Mouse (Mus musculus) Patski (cell line): Measurements from ENCODE around the gene Pik3ap1. TPM values are rescaled to one million over a fixed set of nuclear protein-coding genes. Genes with fewer than 3 reads are reported as not detected.

ENCODE experiments used
- ATAC-seq: fragments of 100-300 bp; one replicate; pipeline ENCODE4 v1.8.0; 2021
- CTCF ChIA-PET: fragments of 350-600 bp; sonication (Branson Sonifier 250); formaldehyde crosslinking; loops from one replicate; lab custom pipeline; 2022; ENCODE audit warnings: inconsistent platforms; lab: Charles Lee
- POLR2A ChIA-PET: fragments of 350-600 bp; sonication (Branson Sonifier 250); formaldehyde crosslinking; loops from one replicate; lab custom pipeline; 2022; ENCODE audit warnings: antibody characterized with exemption, inconsistent platforms; lab: Charles Lee
- DNase-seq: peaks from one replicate; pipeline ENCODE4 v3.0.0-alpha.2; 2011; ENCODE audit warnings: low read depth, low spot score
- H3K27me3 ChIP-seq: fragments of 371-371 bp; one replicate; pipeline ENCODE4 v1.5.1; 2021
- CTCF ChIP-seq: fragments of 100-300 bp; IDR thresholded peaks from one replicate; pipeline ENCODE4 v1.5.1; 2021
- in situ Hi-C: fragments of 300-500 bp; cut with MboI; formaldehyde crosslinking; loops from 3 replicates; pipeline ENCODE4 v1.11.1; 2018; ENCODE audit warnings: low pct_unique_long_range_greater_than_20kb, mixed read lengths
- polyA plus RNA-seq: library from polyadenylated mRNA; unstranded; gene quantifications from one replicate; pipeline ENCODE4 v1.2.3, GENCODE M21; 2021

Gene Pik3ap1
- polyA plus RNA-seq, 1 experiment from 2014 or later = 0.19 TPM

GRCm38 (mm10) chr19:41369557-41370460 is 15.1 kb downstream of the Pik3ap1 start:
- no peaks in the 10 kb centered on the region for H3K27me3 ChIP-seq
- in situ Hi-C loops = no loop called here
- no peak for TF ChIP-seq CTCF
- POLR2A ChIA-PET = no interaction called here
- DNase-seq = no peak
- ATAC-seq = no peak
- CTCF ChIA-PET = interaction anchor here (1.5 kb wide), 1 partner anchor 12 kb away, joined by 3 read pairs; no protein-coding TSS in a partner anchor

DNA sequence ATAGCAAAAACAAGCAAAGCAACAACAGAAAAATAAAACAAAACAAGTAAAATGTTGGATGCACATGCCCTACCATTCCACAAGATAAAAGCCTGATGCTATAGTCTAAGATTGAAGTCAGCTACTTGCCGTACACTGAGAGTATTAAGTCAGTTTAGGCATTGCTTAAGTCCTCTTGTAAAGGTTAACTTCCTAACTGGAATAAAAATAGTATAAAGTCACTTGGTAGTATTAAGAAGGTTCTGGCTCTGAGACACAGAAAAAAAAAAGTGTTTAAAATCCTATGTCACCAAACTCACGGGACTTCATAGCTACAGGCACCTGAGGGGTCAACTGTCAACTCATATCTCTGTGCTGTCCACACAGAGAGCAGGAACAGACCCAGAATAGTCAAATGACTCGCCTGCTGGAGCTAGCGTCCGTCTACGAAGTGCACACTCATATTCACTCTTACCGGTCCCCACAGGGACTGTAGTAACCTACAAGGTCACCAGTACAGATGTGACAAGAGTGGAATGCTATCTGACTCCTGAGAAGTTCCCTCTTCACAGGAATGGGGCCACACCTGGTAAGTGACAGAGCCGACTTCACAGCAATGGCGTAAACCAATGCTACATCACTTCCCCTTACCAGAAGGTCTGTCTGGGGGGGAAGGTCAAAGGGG is 17.9 kb downstream of the Pik3ap1 start:
- TF ChIP-seq CTCF = no peak
- no peaks in the 10 kb centered on the region for H3K27me3 ChIP-seq

GRCm38 (mm10) chr19:41366192-41366853 is 18.6 kb downstream of the Pik3ap1 start:
- TF ChIP-seq CTCF = no peak
- CTCF ChIA-PET = interaction anchor here (0.6 kb wide), 2 partner anchors 29 to 122 kb away, joined by 3 read pairs; no protein-coding TSS in a partner anchor
- ATAC-seq (no peak), DNase-seq (no peak)
- POLR2A ChIA-PET = interaction anchor here (0.7 to 1.0 kb wide), 2 partner anchors 9 to 17 kb away, joined by 3 to 4 read pairs; no protein-coding TSS in a partner anchor
- H3K27me3 ChIP-seq = no peaks in the 10 kb centered on the region
- in situ Hi-C loops = no loop called here

More for the DNA sequence above, 17.9 kb downstream of the Pik3ap1 start:
- ChIA-PET POLR2A (interaction anchor here (0.7 to 1.0 kb wide), 2 partner anchors 8 to 16 kb away, joined by 3 to 4 read pairs; no protein-coding TSS in a partner anchor), CTCF (interaction anchor here (0.6 to 1.9 kb wide), 2 partner anchors 17 to 122 kb away, joined by 3 to 7 read pairs; no protein-coding TSS in a partner anchor)
- ATAC-seq (no peak), DNase-seq (no peak)
- in situ Hi-C loops = no loop called here

DNA sequence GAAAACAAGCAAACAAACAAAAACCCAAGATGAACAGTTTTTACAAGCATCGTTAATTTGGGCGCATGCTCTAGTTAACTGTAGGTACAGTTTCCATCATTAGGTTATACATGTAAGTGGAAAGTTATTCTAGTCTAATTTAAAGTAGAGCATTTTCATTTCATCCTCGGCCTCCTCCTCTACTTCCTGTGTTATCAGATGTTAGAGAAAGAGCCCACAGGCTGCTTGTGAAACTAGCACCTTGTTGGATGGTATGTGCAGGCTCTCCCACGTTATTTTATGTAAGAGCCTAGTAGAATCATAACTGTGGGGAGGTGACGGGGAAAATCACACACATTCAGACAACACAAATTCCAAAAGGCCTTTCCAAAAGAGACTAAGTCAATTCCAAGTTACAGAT is 19.3 kb downstream of the Pik3ap1 start:
- POLR2A ChIA-PET = no interaction called here
- in situ Hi-C loops = no loop called here
- no peak for TF ChIP-seq CTCF
- DNase-seq = no peak
- CTCF ChIA-PET = no interaction called here
- ATAC-seq = no peak
- no peaks in the 10 kb centered on the region for H3K27me3 ChIP-seq

DNA sequence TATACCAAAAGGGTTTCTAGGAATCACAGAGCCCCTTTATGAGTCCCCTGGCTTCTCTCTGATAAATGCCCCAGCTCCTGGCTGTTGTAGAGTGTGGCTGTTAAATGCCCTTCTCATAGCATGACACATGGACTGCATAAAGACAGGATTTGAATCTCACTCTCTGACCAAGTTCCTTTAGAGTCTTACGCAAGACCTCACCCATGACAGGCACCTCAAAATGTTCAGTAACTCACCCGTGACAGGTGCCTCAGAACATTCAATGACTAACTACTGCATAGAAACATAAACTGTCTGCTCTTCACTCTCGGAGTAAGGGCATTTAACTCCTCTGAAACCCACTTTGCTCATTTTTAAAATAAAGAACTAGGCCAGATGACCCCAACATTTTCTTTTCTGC is 20.4 kb downstream of the Pik3ap1 start:
- no peak for ATAC-seq
- CTCF ChIA-PET = no interaction called here
- no peaks in the 10 kb centered on the region for H3K27me3 ChIP-seq
- in situ Hi-C loops = no loop called here
- DNase-seq = no peak
- no peak for TF ChIP-seq CTCF
- POLR2A ChIA-PET = no interaction called here

DNA sequence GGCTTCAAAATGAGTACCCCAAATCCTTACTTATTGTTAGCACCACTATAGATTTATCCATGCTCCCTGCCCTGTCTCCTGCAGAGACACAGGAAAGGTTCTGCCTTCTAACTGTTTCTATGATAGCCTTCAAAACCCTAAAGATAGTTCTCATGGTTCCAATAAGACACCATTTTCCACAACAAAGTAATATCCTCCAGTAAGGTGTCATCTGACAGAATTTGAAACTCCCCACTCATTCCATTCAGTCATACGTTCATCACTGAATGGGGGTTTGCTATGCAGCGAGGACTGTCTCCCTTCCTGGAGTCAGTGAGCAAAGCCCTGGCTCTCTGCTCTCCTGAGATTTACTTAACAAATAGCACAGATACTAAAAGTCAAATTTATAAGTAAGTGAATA is 21.9 kb downstream of the Pik3ap1 start:
- in situ Hi-C loops = no loop called here
- no peak for TF ChIP-seq CTCF
- no peaks in the 10 kb centered on the region for H3K27me3 ChIP-seq
- DNase-seq (no peak), ATAC-seq (no peak)
- POLR2A ChIA-PET = no interaction called here
- CTCF ChIA-PET = no interaction called here

DNA sequence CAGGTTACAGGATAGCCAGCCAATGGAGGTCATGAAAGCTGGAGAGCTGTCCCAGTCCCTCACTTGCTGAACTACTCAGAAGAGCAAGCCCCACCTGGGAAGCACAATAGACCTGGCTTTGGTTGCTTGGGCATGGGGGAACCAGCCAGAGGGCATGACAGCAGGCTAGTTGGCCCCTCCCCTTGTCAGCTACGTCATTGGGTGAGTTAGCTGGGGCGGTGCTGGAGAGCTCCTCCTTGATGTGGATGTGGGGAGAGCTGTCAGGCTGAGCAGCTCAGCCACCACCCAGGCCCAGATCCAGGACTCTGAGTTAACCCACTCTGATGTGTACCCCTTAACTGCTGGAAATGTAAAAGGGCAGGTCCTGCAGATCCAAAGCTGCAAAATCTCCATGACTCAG is 24.4 kb downstream of the Pik3ap1 start:
- ChIA-PET POLR2A (no interaction called here), CTCF (no interaction called here)
- H3K27me3 ChIP-seq = no peaks in the 10 kb centered on the region
- in situ Hi-C loops = no loop called here
- DNase-seq (no peak), ATAC-seq (no peak)
- TF ChIP-seq CTCF = no peak

- DNase-seq = no peak
- no peak for ATAC-seq
- in situ Hi-C loops = no loop called here
- CTCF ChIA-PET = no interaction called here
- POLR2A ChIA-PET = no interaction called here
- TF ChIP-seq CTCF = no peak
- H3K27me3 ChIP-seq = no peaks in the 10 kb centered on the region
These were observed 30.5 kb downstream of the Pik3ap1 start for GRCm38 (mm10) chr19:41354287-41354951.

GRCm38 (mm10) chr19:41349624-41350023 is 35.3 kb downstream of the Pik3ap1 start:
- in situ Hi-C loops = no loop called here
- ChIA-PET CTCF (interaction anchor here (0.9 to 1.8 kb wide), 4 partner anchors 18 to 93 kb away, joined by 3 to 7 read pairs (median 4); no protein-coding TSS in a partner anchor), POLR2A (no interaction called here)

DNA sequence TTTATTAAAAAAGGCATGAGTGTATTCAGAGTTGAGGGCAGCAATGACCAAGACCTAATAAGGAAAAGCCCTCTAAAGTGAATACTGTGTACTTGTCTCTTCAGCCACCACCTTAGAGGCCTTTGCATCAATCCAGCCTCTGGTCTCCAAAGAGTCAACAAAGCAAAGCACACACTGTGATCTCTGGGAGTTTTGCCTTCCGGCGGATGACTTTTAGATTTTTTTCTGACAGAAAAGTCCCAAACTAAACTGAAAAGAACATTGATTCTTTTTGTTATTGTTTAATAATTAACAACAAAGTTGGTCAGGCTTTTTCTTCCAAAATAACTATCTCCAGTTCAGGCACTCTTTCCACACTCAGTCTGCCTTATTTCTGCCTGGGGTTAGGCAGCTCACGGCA is 36.7 kb downstream of the Pik3ap1 start:
- no peaks in the 10 kb centered on the region for H3K27me3 ChIP-seq
- ATAC-seq (no peak), DNase-seq (no peak)
- no peak for TF ChIP-seq CTCF
- CTCF ChIA-PET = interaction anchor here (1.6 kb wide), 1 partner anchor 34 kb away, joined by 4 read pairs; no protein-coding TSS in a partner anchor
- POLR2A ChIA-PET = no interaction called here
- in situ Hi-C loops = no loop called here

More at GRCm38 (mm10) chr19:41349624-41350023, 35.3 kb downstream of the Pik3ap1 start:
- no peak for TF ChIP-seq CTCF
- DNase-seq (no peak), ATAC-seq (no peak)
- no peaks in the 10 kb centered on the region for H3K27me3 ChIP-seq
